Mouse (Mus musculus) lung, embryonic 14.5 days (tissue): ENCODE measurements around the gene Pes1. TPM values are rescaled to one million over a fixed set of nuclear protein-coding genes. Genes with fewer than 3 reads are reported as not detected.

Experiments used
- ATAC-seq: fragments of 200-750 bp; cut with Nextera tagmentation; 2 replicates; pipeline ENCODE4 v1.8.0; 2017; ENCODE audit warnings: mild to moderate bottlenecking, moderate TSS enrichment, moderate library complexity; ENCODE audit not compliant: insufficient read depth
- DNase-seq: peaks from one replicate; pipeline ENCODE4 v3.0.0-alpha.2; 2015
- H3K27ac ChIP-seq: fragments of 300-500 bp; sonication (generic); 2 replicates; pipeline ENCODE4 v1.5.1; 2014; ENCODE audit warnings: low read depth, mild to moderate bottlenecking, moderate library complexity
- H3K27me3 ChIP-seq: fragments of 300-500 bp; sonication (generic); 2 replicates; pipeline ENCODE4 v1.6.1; 2014; ENCODE audit warnings: low read length, control low read depth; ENCODE audit not compliant: insufficient read depth
- H3K36me3 ChIP-seq: fragments of 300-500 bp; sonication (generic); 2 replicates; pipeline ENCODE4 v1.6.1; 2014; ENCODE audit warnings: control low read depth; ENCODE audit not compliant: insufficient read depth
- H3K4me1 ChIP-seq: fragments of 300-500 bp; sonication (generic); 2 replicates; pipeline ENCODE4 v1.6.1; 2014; ENCODE audit warnings: antibody characterized with exemption, control low read depth; ENCODE audit not compliant: insufficient read depth
- H3K4me2 ChIP-seq: fragments of 300-500 bp; sonication (generic); 2 replicates; pipeline ENCODE4 v1.6.1; 2014; ENCODE audit warnings: mild to moderate bottlenecking
- H3K4me3 ChIP-seq: fragments of 300-500 bp; sonication (generic); 2 replicates; pipeline ENCODE4 v1.5.1; 2014; ENCODE audit warnings: low read depth, low read length
- H3K9ac ChIP-seq: fragments of 300-500 bp; sonication (generic); 2 replicates; pipeline ENCODE4 v1.6.1; 2014
- H3K9me3 ChIP-seq: fragments of 300-500 bp; sonication (generic); 2 replicates; pipeline ENCODE4 v1.6.1; 2016; ENCODE audit warnings: low read depth, low read length, control low read depth
- CTCF ChIP-seq: IDR thresholded peaks from 2 replicates; pipeline ENCODE4 v1.5.1; 2016; ENCODE audit warnings: antibody characterized with exemption, low read depth
- WGBS: fragments of 180-500 bp; shearing (Covaris S2); extraction: QIAGEN DNeasy Blood & Tissue Kit; methylation state at CpG from one replicate; pipeline ENCODE4 v1.1.7; 2014; 5-methylcytosine and 5-hydroxymethylcytosine counted together
- polyA plus RNA-seq: library from polyadenylated mRNA; unstranded; fragments of >200 nt; fragmentation: Nextera tagmentation; extraction: Ambion mirVana; gene quantifications from 2 replicates; pipeline ENCODE4 v1.2.1, GENCODE M21; 2014

Pes1 gene
- polyA plus RNA-seq, 1 experiment from 2014 or later, result 77.2 TPM

GRCm38 (mm10) chr11:3993132-3993531, 29.4 kb downstream of the Pes1 start:
- Histone ChIP-seq H3K4me2 (no peak overlapping the region), H3K4me1 (no peaks in the 10 kb centered on the region), H3K9ac (no peak overlapping the region), H3K9me3 (no peaks in the 10 kb centered on the region), H3K36me3 (no peaks in the 10 kb centered on the region), H3K27me3 (peaks cover 14% of the 10 kb centered on the region), H3K27ac (no peak overlapping the region), H3K4me3 (no peak overlapping the region)
- ATAC-seq, result no peak
- TF ChIP-seq CTCF, result no peak
- WGBS, result 65% methylated on average over 6 of the region's 6 CpGs
- no peak for DNase-seq

GRCm38 (mm10) chr11:3993914-3994313, 30.1 kb downstream of the Pes1 start:
- no peak for DNase-seq
- no peak for TF ChIP-seq CTCF
- 75% methylated on average over 6 of the region's 6 CpGs for WGBS

GRCm38 (mm10) chr11:3995511-3995910, 31.7 kb downstream of the Pes1 start:
- H3K27ac ChIP-seq, result no peak overlapping the region
- TF ChIP-seq CTCF, result no peak
- H3K4me1 ChIP-seq, result no peaks in the 10 kb centered on the region
- DNase-seq (no peak), ATAC-seq (no peak)
- no peak overlapping the region for H3K9ac ChIP-seq
- H3K27me3 ChIP-seq, result peaks cover 35% of the 10 kb centered on the region
- no peak overlapping the region for H3K4me3 ChIP-seq
- H3K4me2 ChIP-seq, result no peak overlapping the region
- no peaks in the 10 kb centered on the region for H3K9me3 ChIP-seq
- WGBS, result 83% methylated on average over 5 of the region's 5 CpGs
- no peaks in the 10 kb centered on the region for H3K36me3 ChIP-seq

More at GRCm38 (mm10) chr11:3993914-3994313, 30.1 kb downstream of the Pes1 start:
- H3K27me3 ChIP-seq, result peaks cover 22% of the 10 kb centered on the region
- H3K27ac ChIP-seq, result no peak overlapping the region
- H3K9me3 ChIP-seq, result no peaks in the 10 kb centered on the region
- no peak for ATAC-seq
- no peaks in the 10 kb centered on the region for H3K4me1 ChIP-seq
- H3K4me2 ChIP-seq, result no peak overlapping the region
- no peaks in the 10 kb centered on the region for H3K36me3 ChIP-seq
- H3K4me3 ChIP-seq, result no peak overlapping the region
- H3K9ac ChIP-seq, result no peak overlapping the region

GRCm38 (mm10) chr11:3996840-3997239, 33.1 kb downstream of the Pes1 start:
- H3K9me3 ChIP-seq, result no peaks in the 10 kb centered on the region
- H3K4me2 ChIP-seq, result no peak overlapping the region
- no peaks in the 10 kb centered on the region for H3K36me3 ChIP-seq
- no peak overlapping the region for H3K9ac ChIP-seq
- no peak overlapping the region for H3K4me3 ChIP-seq
- H3K27me3 ChIP-seq, result peaks cover 39% of the 10 kb centered on the region
- TF ChIP-seq CTCF, result no peak
- H3K27ac ChIP-seq, result no peak overlapping the region
- 86% methylated on average over 3 of the region's 3 CpGs for WGBS
- H3K4me1 ChIP-seq, result no peaks in the 10 kb centered on the region
- ATAC-seq (no peak), DNase-seq (no peak)

GRCm38 (mm10) chr11:3997978-3998720, 34.4 kb downstream of the Pes1 start:
- Histone ChIP-seq H3K4me1 (no peaks in the 10 kb centered on the region), H3K4me3 (peak overlapping the region; percentile 22), H3K9ac (no peak overlapping the region), H3K27ac (no peak overlapping the region), H3K27me3 (peaks cover 39% of the 10 kb centered on the region), H3K9me3 (no peaks in the 10 kb centered on the region), H3K36me3 (no peaks in the 10 kb centered on the region), H3K4me2 (peak overlapping the region; percentile 56)
- ATAC-seq (no peak), DNase-seq (peak; percentile 36)
- WGBS, result 5% methylated on average over 66 of the region's 66 CpGs
- TF ChIP-seq CTCF, result no peak; the same call in 1 of the 2 replicates

- H3K27me3 ChIP-seq, result peaks cover 39% of the 10 kb centered on the region
- H3K9ac ChIP-seq, result no peak overlapping the region
- no peaks in the 10 kb centered on the region for H3K9me3 ChIP-seq
- no peaks in the 10 kb centered on the region for H3K4me1 ChIP-seq
- H3K4me2 ChIP-seq, result no peak overlapping the region
- H3K4me3 ChIP-seq, result no peak overlapping the region
- H3K27ac ChIP-seq, result no peak overlapping the region
- DNase-seq, result no peak
- 58% methylated on average over 5 of the region's 5 CpGs for WGBS
- ATAC-seq, result no peak
- TF ChIP-seq CTCF, result no peak
- H3K36me3 ChIP-seq, result no peaks in the 10 kb centered on the region
Observed at GRCm38 (mm10) chr11:3999547-3999946, 35.8 kb downstream of the Pes1 start.

- ATAC-seq, result no peak
Observed at GRCm38 (mm10) chr11:4001603-4002002, 37.8 kb downstream of the Pes1 start.

More at GRCm38 (mm10) chr11:4001603-4002002, 37.8 kb downstream of the Pes1 start:
- Histone ChIP-seq H3K9me3 (no peaks in the 10 kb centered on the region), H3K9ac (no peak overlapping the region), H3K4me3 (no peak overlapping the region), H3K4me1 (no peaks in the 10 kb centered on the region), H3K36me3 (no peaks in the 10 kb centered on the region), H3K27ac (no peak overlapping the region), H3K4me2 (no peak overlapping the region), H3K27me3 (peaks cover 38% of the 10 kb centered on the region)
- DNase-seq, result peak; percentile 84
- TF ChIP-seq CTCF, result peak; percentile 80
- WGBS, result 7% methylated on average over 5 of the region's 5 CpGs
